Mouse (Mus musculus) thymus, postnatal 4 days (tissue): ENCODE data around the gene Dpf1.

Experiments used
- DNase-seq: peaks from one replicate; pipeline ENCODE4 v3.0.0; 2021

Dpf1 gene

DNA sequence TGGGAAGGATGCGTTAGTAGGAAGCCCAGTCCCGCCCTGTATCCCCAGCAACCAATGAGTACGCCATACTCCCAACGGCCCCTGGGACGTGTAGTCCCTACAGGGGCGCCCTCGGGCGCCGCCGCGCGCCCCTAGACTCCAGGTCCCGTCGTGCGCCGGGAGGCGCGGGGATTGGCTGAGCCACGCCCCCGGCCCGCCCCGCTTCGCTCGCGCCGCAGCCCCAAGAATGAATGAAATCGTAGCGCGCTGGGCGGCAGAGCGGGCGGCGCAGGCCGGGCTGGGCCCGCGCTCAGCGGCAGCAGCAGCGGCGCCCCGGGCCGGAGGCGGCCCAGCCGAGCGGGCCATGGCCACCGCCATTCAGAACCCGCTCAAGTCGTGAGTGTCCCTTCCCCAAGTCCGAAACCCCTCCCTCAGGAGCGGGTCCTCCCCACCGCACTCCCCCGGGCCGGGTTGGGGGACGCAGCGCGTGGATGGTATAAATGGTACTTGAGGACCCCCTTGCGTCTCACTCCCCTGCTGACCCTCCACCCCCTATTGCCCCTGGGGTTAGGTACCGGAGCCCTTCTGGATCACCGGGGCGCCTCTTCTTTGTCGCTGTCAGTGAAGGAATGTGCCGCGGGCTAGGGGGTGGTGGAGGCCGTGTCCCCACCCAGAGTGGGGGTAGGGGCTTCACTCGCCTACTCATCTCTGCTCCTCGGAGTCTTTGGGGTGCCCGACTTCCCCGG, at the start of gene Dpf1:
TSS of gene Dpf1 (plus strand) at position 214 of the 725 bp plus-strand sequence.
- DNase-seq: peak; percentile 90

DNA sequence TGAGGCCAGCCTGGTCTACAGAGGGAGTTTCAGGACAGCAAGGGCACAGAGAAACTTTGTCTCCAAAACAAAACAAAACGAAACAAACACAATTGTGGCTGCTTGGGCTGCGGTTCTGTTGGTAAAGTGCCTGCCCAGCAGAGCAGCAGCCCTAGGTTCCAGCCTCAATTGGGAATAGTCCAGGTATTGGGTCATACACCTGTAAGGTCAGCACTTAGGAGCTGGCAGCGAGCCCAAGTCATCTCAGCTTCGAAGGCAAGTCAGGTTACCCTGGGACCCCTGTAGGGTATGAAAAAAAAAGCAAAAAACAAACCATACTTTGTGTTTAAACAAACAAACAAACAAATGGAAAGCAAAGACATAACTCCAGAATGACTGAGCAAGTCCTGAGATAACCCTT, 47.9 kb upstream of the Dpf1 start:
- no peak for DNase-seq

- DNase-seq: no peak
These were observed 46.4 kb upstream of the Dpf1 start for GRCm38 (mm10) chr7:29257368-29257767.

GRCm38 (mm10) chr7:29259781-29260730, 43.7 kb upstream of the Dpf1 start:
- DNase-seq: peak; percentile 58

- DNase-seq: no peak
These were observed 41.6 kb upstream of the Dpf1 start for GRCm38 (mm10) chr7:29262151-29262550.

DNA sequence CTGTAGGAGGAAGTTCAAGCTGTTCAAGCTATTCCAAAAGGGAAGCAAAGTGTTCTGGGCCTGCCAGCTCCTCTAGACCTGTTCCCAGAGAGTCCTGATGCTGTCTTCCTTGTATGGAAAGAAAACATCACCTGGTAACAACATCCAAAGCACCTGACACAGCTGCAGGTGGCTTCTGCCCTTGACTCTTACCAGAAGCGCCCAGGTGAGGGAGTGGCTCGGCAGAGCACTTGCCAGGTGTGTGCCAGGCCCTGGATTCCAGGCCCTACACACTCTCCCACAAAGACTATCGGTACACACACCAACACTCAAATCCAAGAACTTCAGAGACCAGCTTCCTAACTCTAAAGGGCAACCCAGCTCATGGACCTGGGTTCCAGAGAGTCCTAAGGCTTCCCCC, 39.9 kb upstream of the Dpf1 start:
- DNase-seq: no peak

DNA sequence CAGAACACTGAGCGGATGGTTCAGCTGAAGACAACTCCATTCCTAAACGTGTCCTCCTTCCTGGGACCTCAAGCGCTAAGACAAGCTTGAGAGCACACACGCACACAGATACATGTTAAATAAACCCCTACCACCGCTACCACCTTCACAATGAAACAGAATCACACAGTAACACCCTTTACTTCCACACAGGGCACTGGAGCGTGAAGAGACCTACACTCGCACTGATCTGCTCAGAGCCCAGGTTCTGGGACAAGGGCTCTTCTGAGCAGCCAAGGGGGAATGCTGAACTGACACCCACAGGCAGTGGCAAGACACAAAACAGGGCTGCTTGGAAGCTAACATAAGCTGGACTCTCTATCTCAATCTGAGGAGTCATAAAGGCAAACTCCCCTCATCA, 38.1 kb upstream of the Dpf1 start:
- DNase-seq: no peak

GRCm38 (mm10) chr7:29266931-29267330, 36.8 kb upstream of the Dpf1 start:
- DNase-seq: no peak

DNA sequence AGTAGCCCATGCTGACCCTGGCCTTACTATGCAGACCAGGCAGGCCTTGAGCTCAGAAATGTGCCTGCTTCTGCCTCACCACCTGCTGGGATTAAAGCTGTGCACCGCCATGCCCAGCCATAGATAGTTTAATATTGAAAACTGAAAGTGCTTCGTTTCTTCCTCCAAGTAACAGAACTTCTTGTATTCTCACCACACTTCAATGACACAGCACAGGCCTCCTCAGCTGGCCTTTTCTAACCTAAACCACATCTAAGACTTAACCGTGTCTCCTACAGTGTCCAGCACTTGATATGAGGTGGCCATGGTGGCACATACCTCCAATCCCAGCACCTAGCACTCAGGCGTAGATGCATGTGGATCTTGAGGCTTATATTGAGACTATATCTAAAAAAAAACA, 33.3 kb upstream of the Dpf1 start:
- no peak for DNase-seq

DNA sequence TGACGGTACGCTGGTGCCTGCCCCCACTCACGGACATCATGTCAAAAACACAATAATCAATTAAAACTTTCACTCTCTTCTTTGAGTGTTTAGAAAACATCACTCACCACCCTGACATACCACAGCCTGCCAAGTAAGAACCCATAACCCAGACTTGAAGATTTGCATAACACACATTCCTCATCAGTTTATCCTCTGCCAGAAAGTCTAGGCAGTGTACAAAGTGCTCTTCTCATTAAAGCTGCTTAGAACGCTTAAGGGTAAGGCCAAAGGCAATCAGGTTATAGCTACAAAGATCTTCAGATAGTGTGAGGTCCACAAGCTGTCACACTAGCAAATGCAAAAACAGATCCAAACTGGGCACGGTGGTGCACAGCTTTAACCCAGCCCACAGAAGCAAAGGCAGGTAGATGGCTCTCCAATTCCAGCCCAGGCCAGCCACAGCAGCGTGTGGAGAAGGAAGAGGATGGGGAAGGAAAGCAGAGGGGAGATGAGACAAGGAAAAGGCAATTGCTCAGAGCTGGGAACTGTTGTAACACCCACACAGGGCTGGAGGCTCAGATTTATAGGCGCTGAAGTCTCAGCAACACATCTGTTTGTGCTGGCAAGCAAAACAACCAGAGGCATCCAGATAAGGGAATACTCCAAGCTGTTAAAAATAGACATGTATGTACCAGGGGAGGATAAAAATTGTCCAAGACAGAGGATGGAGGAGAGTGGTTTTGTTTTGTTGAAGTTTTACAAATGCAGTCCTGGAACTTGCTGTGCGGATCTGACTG, 31.9 kb upstream of the Dpf1 start:
- no peak for DNase-seq

GRCm38 (mm10) chr7:29276715-29277114, 27.0 kb upstream of the Dpf1 start:
- no peak for DNase-seq

- no peak for DNase-seq
These were observed 26.2 kb upstream of the Dpf1 start for GRCm38 (mm10) chr7:29277510-29277909.

GRCm38 (mm10) chr7:29279261-29279660, 24.5 kb upstream of the Dpf1 start:
- DNase-seq: peak; percentile 41

DNA sequence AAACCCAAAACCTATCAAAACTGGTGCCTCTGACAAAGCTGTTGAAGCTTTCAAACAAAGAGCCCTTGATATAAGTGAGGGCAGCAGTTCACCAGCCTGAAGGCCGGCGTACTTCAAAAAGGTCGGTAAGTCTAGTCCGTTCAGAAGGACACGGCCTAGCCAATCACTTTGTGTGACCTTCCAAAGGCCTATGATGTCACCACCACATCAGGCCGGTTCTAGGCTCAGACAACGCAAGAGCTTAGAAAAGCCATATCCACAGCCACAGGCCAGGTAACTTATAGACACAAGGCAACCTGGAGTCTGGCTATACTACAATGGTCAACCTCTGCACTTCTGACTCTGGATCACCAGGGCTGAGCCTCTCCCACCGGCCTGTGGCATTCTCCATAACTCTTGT, 23.8 kb upstream of the Dpf1 start:
- no peak for DNase-seq

- peak; percentile 66 for DNase-seq
These were observed 22.9 kb upstream of the Dpf1 start for GRCm38 (mm10) chr7:29280801-29281200.

- DNase-seq: peak; percentile 86
These were observed 22.3 kb upstream of the Dpf1 start, which contains the start of gene Spint2 for GRCm38 (mm10) chr7:29281201-29282073. Spint2 (minus strand) TSS chr7:29281912.

- no peak for DNase-seq
These were observed 21.6 kb upstream of the Dpf1 start for GRCm38 (mm10) chr7:29282074-29282554.

DNA sequence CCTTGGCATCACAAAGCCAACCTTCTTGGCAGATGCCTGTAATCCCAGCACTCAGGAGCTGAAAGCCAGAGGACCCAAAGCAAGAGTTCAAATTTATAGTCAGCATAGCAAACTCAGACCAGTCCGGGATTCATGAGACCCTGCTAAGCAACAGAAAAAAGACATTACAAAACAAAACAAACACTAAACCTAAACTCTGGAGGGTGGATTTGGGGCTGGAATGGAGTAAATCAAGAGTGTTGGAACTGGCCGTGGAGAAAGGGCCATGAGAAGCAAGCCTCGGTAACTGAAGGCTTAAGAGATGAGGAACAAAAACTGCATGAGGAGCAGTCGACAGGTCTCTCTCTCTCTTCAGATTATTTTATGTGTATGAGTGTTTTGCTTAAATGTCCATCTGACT, 19.9 kb upstream of the Dpf1 start:
- no peak for DNase-seq

GRCm38 (mm10) chr7:29284523-29284922, 19.2 kb upstream of the Dpf1 start:
- DNase-seq: no peak

- DNase-seq: no peak
These were observed 16.3 kb upstream of the Dpf1 start for GRCm38 (mm10) chr7:29287481-29287880.

DNA sequence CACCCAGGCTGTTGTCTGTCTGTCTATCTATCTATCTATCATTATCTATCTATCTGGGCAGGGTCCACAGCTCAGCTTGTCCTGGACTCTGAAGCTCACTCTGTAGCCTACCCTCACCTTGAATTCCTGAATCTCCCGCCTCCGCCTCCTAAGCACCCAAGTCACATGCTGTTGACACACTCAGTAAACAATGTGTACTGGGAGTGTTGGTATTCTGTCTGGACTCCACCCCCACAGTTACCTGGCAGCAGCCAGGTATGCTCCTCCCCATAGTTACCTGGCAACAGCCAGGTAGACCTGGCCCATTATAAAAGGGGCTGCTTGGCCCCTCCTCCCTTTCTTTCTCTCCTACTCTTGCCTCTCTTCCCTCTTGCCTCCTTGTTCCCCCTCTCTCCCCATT, 15.7 kb upstream of the Dpf1 start:
- no peak for DNase-seq
